Mouse (Mus musculus): ENCODE measurements around the gene Sobp.

DNA sequence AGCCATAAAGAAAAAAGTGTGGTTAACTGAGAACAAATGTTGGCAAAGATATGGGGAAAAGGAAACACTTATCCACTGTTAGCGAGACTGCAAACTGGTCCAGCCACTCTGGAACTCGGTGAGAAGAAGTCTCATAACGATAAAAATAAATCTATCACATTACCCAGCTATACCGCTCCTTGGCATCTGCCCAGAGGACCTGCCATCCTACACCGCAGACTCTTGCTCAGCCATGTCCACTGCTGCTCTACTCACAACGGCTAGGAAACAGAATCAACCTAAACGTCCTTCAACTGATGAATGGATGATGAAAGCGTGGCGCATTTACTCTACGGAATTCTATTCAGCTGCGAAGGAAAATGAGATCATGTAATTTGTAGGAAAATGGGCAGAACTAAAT is 25.9 kb downstream of the Sobp start:
- no peak for TF ChIP-seq CTCF (IDR thresholded peaks at IDR 0.05; ENCODE audit: low read depth)
- TF ChIP-seq EP300 (IDR thresholded peaks at IDR 0.05; ENCODE audit: low read depth), result no peak

Measured in liver, embryonic 14.5 days (tissue).